Mouse (Mus musculus): ENCODE results near the gene Il12b.

DNA sequence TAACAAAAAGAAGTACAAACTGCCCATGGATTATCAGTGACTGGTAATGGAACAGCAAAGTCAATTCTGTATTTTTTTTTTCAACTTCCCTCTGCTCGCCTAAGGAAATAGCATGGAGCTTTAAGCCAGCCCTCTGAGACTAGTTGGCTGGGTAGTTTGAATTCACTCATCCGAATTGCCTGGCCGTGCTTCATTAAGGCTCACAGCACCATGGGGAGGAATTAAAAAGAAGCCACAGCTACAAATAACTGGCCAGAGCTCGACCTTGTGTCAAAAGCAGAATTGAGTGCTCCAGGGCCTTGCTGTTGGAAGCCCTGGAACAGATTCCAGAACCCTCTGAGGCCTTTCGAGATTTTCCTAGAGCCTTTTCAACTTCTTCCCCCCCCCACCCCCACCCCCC, 8.8 kb downstream of the Il12b start:
- TF ChIP-seq CTCF (IDR thresholded peaks at IDR 0.05; ENCODE audit: borderline replicate concordance, extremely low read depth, insufficient read depth, insufficient read length) (no peak), POLR2A (IDR thresholded peaks at IDR 0.05; ENCODE audit: borderline replicate concordance, extremely low read depth, insufficient read depth, insufficient read length, poor library complexity, severe bottlenecking) (no peak)
